22 mouse cellular contexts compared by ENCODE assay signal in genomic region chr7:128154924-128155323, GRCm38 (mm10). TPM values are rescaled to one million over a fixed set of nuclear protein-coding genes. Genes with fewer than 3 reads are reported as not detected.
A peak's percentile ranks its signal among the peaks of the same experiment; 100 is the strongest.
DNase-seq lines count a peak whose midpoint lies in the region; ATAC-seq and TF ChIP-seq lines count a peak whose summit lies in the region.
"Had no signal": no experiment of that assay in that cellular context is flagged by ENCODE, and none has a peak within 500 bp of the region (broad histone marks: within the 10 kb centered on the region; RNA-seq: fewer than 3 reads in every experiment).

No protein-coding gene starts in this region.

- TF ChIP-seq EP300 in liver, postnatal 0 days (IDR thresholded peaks at IDR 0.05; ENCODE audit: low read depth) = no peak

- no peak overlapping the region for H3K9ac ChIP-seq in liver, postnatal 0 days (replicated peaks)
- no peak overlapping the region for H3K9ac ChIP-seq in liver, embryonic 11.5 days (ENCODE audit: low read depth, low read length)
- H3K9ac ChIP-seq: forebrain, embryonic 12.5 days; hindbrain, embryonic 12.5 days; liver, embryonic 13.5 days; neural tube, embryonic 12.5 days had no signal

- H3K36me3 ChIP-seq in liver, postnatal 0 days (replicated peaks; ENCODE audit: insufficient read depth, low read length) = no peaks in the 10 kb centered on the region
- no peaks in the 10 kb centered on the region for H3K36me3 ChIP-seq in liver, embryonic 11.5 days (ENCODE audit: control insufficient read depth, insufficient read depth, low read length)
- H3K36me3 ChIP-seq: forebrain, embryonic 12.5 days; hindbrain, embryonic 12.5 days; liver, embryonic 13.5 days; neural tube, embryonic 12.5 days had no signal

- no peaks in the 10 kb centered on the region for H3K27me3 ChIP-seq in liver, postnatal 0 days (ENCODE audit: insufficient read depth, low read length)
- H3K27me3 ChIP-seq in liver, embryonic 11.5 days (replicated peaks; ENCODE audit: control insufficient read depth, insufficient read depth, low read length) = no peaks in the 10 kb centered on the region
- H3K27me3 ChIP-seq: forebrain, embryonic 12.5 days; hindbrain, embryonic 12.5 days; liver, embryonic 13.5 days; neural tube, embryonic 12.5 days had no signal

- 59% methylated on average over 10 of the region's 10 CpGs for WGBS in liver, postnatal 0 days (ENCODE audit: insufficient replicate concordance)
- WGBS in liver, embryonic 11.5 days = 41% methylated on average over 10 of the region's 10 CpGs
- WGBS in large intestine, adult 2 months = 31% methylated on average over 10 of the region's 10 CpGs

- H3K4me3 ChIP-seq in liver, postnatal 0 days (ENCODE audit: low read depth, low read length) = no peak overlapping the region
- H3K4me3 ChIP-seq in liver, embryonic 11.5 days (ENCODE audit: low read depth, low read length) = no peak overlapping the region
- H3K4me3 ChIP-seq: forebrain, embryonic 12.5 days; hindbrain, embryonic 12.5 days; liver, embryonic 13.5 days; neural tube, embryonic 12.5 days had no signal

- H3K9me3 ChIP-seq in liver, postnatal 0 days (ENCODE audit: low read length) = no peaks in the 10 kb centered on the region
- no peaks in the 10 kb centered on the region for H3K9me3 ChIP-seq in liver, embryonic 11.5 days (ENCODE audit: control insufficient read depth, low read length)
- H3K9me3 ChIP-seq: forebrain, embryonic 12.5 days; hindbrain, embryonic 12.5 days; liver, embryonic 13.5 days; neural tube, embryonic 12.5 days had no signal

- no peak; the same call in 1 of the 2 replicates for ATAC-seq in liver, postnatal 0 days
- ATAC-seq in liver, embryonic 11.5 days (replicated peaks; ENCODE audit: low FRiP score) = no peak
- no peak for ATAC-seq in erythroblast, adult 5-6 weeks (replicated peaks; ENCODE audit: low FRiP score, poor library complexity, severe bottlenecking)
- ATAC-seq: inflammation-experienced regulatory T-cells, adult 6 months had no signal

- intact Hi-C loops in heart, postnatal 36 days (cut with DNase I) = no loop called here

- H3K27ac ChIP-seq in liver, postnatal 0 days (ENCODE audit: low read depth) = no peak overlapping the region
- H3K27ac ChIP-seq in liver, embryonic 11.5 days (ENCODE audit: low read depth, low read length) = no peak overlapping the region
- H3K27ac ChIP-seq: forebrain, embryonic 12.5 days; hindbrain, embryonic 12.5 days; kidney, postnatal 0 days; liver, embryonic 13.5 days; neural tube, embryonic 12.5 days had no signal

- no peaks in the 10 kb centered on the region for H3K4me1 ChIP-seq in liver, postnatal 0 days (ENCODE audit: insufficient read depth)
- no peaks in the 10 kb centered on the region for H3K4me1 ChIP-seq in liver, embryonic 11.5 days (replicated peaks; ENCODE audit: control insufficient read depth, insufficient read depth, low read length)
- H3K4me1 ChIP-seq: forebrain, embryonic 12.5 days; hindbrain, embryonic 12.5 days; liver, embryonic 13.5 days; neural tube, embryonic 12.5 days had no signal

- H3K4me2 ChIP-seq in liver, postnatal 0 days (ENCODE audit: low read depth, low read length) = peak overlapping the region; percentile 49
- H3K4me2 ChIP-seq in liver, embryonic 11.5 days = no peak overlapping the region
- H3K4me2 ChIP-seq: forebrain, embryonic 12.5 days; hindbrain, embryonic 12.5 days; liver, embryonic 13.5 days; neural tube, embryonic 12.5 days had no signal

- peak; percentile 78 for DNase-seq in heart, adult 11 months
- no peak for DNase-seq in heart, postnatal 36 days
- no peak for DNase-seq in liver, postnatal 0 days
- DNase-seq in liver, embryonic 11.5 days (ENCODE audit: low spot score) = no peak
- peak; percentile 19 for DNase-seq in adrenal gland, postnatal 25 days
- peak; percentile 21 for DNase-seq in large intestine, adult 2 months (ENCODE audit: low read depth, low spot score)
- no peak for DNase-seq in cerebellum, adult 9-10 months
- DNase-seq: cerebellum, adult 11 months; cerebellum, postnatal 25 days; left cerebral cortex, postnatal 4 days; liver, embryonic 13.5 days; lung, postnatal 10 days; right cerebral cortex, adult 18-20 months; thymus, adult 2 months had no signal

- TF ChIP-seq CTCF in liver, postnatal 0 days (IDR thresholded peaks at IDR 0.05; ENCODE audit: low read depth) = no peak

RNA-seq across cellular contexts. Expression of gene Itgad, which starts 0.7 kb away (rescaled TPM):
- 1 to 10 TPM in 1 of 2 experiments, under 1 TPM in 1; 0.36 to 1.2 TPM for total RNA-seq in heart, postnatal 36 days (2021)
- polyA plus RNA-seq in liver, postnatal 0 days (2015; fragmentation: Nextera tagmentation; extraction: Ambion mirVana) = 0.28 and 0.31 TPM in 2 replicates
- polyA plus RNA-seq in liver, embryonic 11.5 days (2014; fragmentation: Nextera tagmentation; extraction: Ambion mirVana) = not detected in 2 replicates
- total RNA-seq in adrenal gland, postnatal 25 days (2021) = not detected in 2 replicates
- 1.1 and 1.5 TPM in 2 replicates for polyA plus RNA-seq in large intestine, adult 2 months (2012; rRNA removed)
- 3.5 and 7.7 TPM in 2 replicates for total RNA-seq in erythroblast, adult 5-6 weeks (2015; ENCODE audit: low replicate concordance)
- 7.4 and 21.2 TPM in 2 replicates for total RNA-seq in erythroblast, adult 5-6 weeks (2017; ENCODE audit: low replicate concordance)
- total RNA-seq: gastrocnemius, postnatal 4 days; left cerebral cortex, adult 18-20 months had no signal
- polyA plus RNA-seq: forebrain, embryonic 12.5 days; hindbrain, embryonic 12.5 days; kidney, postnatal 0 days; liver, embryonic 13.5 days; neural tube, embryonic 12.5 days had no signal

RNA-seq across cellular contexts. Expression of gene Itgax, which starts 25.6 kb away (rescaled TPM):
- total RNA-seq in heart, postnatal 36 days (2021) = under 1 TPM; 0.11 to 0.39 TPM
- 0.26 and 0.34 TPM in 2 replicates for polyA plus RNA-seq in liver, postnatal 0 days (2015; fragmentation: Nextera tagmentation; extraction: Ambion mirVana)
- polyA plus RNA-seq in liver, embryonic 11.5 days (2014; fragmentation: Nextera tagmentation; extraction: Ambion mirVana) = 0.12 and 0.18 TPM in 2 replicates
- 0.71 and 0.97 TPM in 2 replicates for total RNA-seq in adrenal gland, postnatal 25 days (2021)
- 6.7 and 13.6 TPM in 2 replicates for polyA plus RNA-seq in large intestine, adult 2 months (2012; rRNA removed)
- 0.21 and 0.38 TPM in 2 replicates for total RNA-seq in erythroblast, adult 5-6 weeks (2015; ENCODE audit: low replicate concordance)
- total RNA-seq in erythroblast, adult 5-6 weeks (2017; ENCODE audit: low replicate concordance) = 1.4 and 1.5 TPM in 2 replicates
- polyA plus RNA-seq: neural tube, embryonic 12.5 days had no signal

RNA-seq across cellular contexts. Expression of gene Cox6a2, which starts 51.3 kb away (rescaled TPM):
- 1,000 to 10,000 TPM; 2,318 to 2,864 TPM for total RNA-seq in heart, postnatal 36 days (2021)
- 1.1 and 15.6 TPM in 2 replicates for polyA plus RNA-seq in liver, postnatal 0 days (2015; fragmentation: Nextera tagmentation; extraction: Ambion mirVana)
- polyA plus RNA-seq in liver, embryonic 11.5 days (2014; fragmentation: Nextera tagmentation; extraction: Ambion mirVana) = 2.3 and 6.3 TPM in 2 replicates
- 2.8 and 5.0 TPM in 2 replicates for total RNA-seq in adrenal gland, postnatal 25 days (2021)
- polyA plus RNA-seq in large intestine, adult 2 months (2012; rRNA removed) = 1.0 and 1.6 TPM in 2 replicates
- total RNA-seq in erythroblast, adult 5-6 weeks (2015; ENCODE audit: low replicate concordance) = not detected in 2 replicates
- total RNA-seq in erythroblast, adult 5-6 weeks (2017; ENCODE audit: low replicate concordance) = 0.60 and 1.4 TPM in 2 replicates
- polyA plus RNA-seq: kidney, postnatal 0 days had no signal

Comparison
In these comparisons a context has a peak if more than half of its experiments do, and no peak if none do; other contexts are left out.
1. DNase-seq: peak in heart, adult 11 months (single experiment), adrenal gland, postnatal 25 days (single experiment) and large intestine, adult 2 months (single experiment); none in heart, postnatal 36 days (0 of 2), liver, postnatal 0 days (single experiment), liver, embryonic 11.5 days (single experiment) and cerebellum, adult 9-10 months (single experiment).
2. RNA of gene Cox6a2, which starts 51.3 kb away (total RNA-seq): 2,318 to 2,864 TPM in heart, postnatal 36 days; 2.8 to 5.0 TPM in adrenal gland, postnatal 25 days and 0.60 to 1.4 TPM in erythroblast, adult 5-6 weeks; every median in the first group is over 100 times any median in the second.